Mouse (Mus musculus) liver, adult 2 months (tissue): ENCODE measurements around the gene Atp2c2. TPM values are rescaled to one million over a fixed set of nuclear protein-coding genes. Genes with fewer than 3 reads are reported as not detected.

ENCODE experiments used
- DNase-seq: peaks from one replicate; pipeline ENCODE4 v3.0.0-alpha.2; 2011; ENCODE audit warnings: low read depth, low spot score; ENCODE audit errors: extremely low read depth
- H3K27ac ChIP-seq: fragments of 200-500 bp; replicated peaks from 2 replicates; pipeline ENCODE4 v1.5.1; 2012; ENCODE audit warnings: low read depth, mild to moderate bottlenecking, control low read depth, inconsistent platforms, low read length; ENCODE audit not compliant: insufficient read depth
- H3K27me3 ChIP-seq: fragments of 200-500 bp; 2 replicates; pipeline ENCODE4 v1.6.1; 2012; ENCODE audit warnings: mild to moderate bottlenecking, moderate library complexity, low read length, inconsistent platforms; ENCODE audit not compliant: control insufficient read depth, insufficient read depth
- H3K36me3 ChIP-seq: fragments of 200-500 bp; 2 replicates; pipeline ENCODE4 v1.6.1; 2012; ENCODE audit warnings: low read length, inconsistent platforms; ENCODE audit not compliant: control insufficient read depth, insufficient read depth
- H3K4me1 ChIP-seq: fragments of 200-500 bp; 2 replicates; pipeline ENCODE4 v1.6.1; 2011; ENCODE audit warnings: low read length; ENCODE audit not compliant: control insufficient read depth, insufficient read depth
- H3K4me3 ChIP-seq: fragments of 200-500 bp; 2 replicates; pipeline ENCODE4 v1.5.1; 2011; ENCODE audit warnings: low read depth, mild to moderate bottlenecking, control low read depth, low read length, moderate library complexity; ENCODE audit not compliant: insufficient read depth
- H3K79me2 ChIP-seq: fragments of 200-500 bp; 2 replicates; pipeline ENCODE4 v1.6.1; 2012; ENCODE audit warnings: inconsistent platforms, mild to moderate bottlenecking, low read length, moderate library complexity; ENCODE audit not compliant: control insufficient read depth, insufficient read depth
- H3K9ac ChIP-seq: fragments of 200-500 bp; 2 replicates; pipeline ENCODE4 v1.6.1; 2012; ENCODE audit warnings: low read depth, mild to moderate bottlenecking, control low read depth, inconsistent platforms, low read length
- CTCF ChIP-seq: fragments of 200-500 bp; IDR thresholded peaks from 2 replicates; pipeline ENCODE4 v1.5.1; 2011; ENCODE audit warnings: low read depth, low read length, control low read depth
- POLR2A ChIP-seq: fragments of 200-500 bp; IDR thresholded peaks from 2 replicates; pipeline ENCODE4 v1.6.1; 2011; ENCODE audit warnings: low read length, control low read depth; ENCODE audit not compliant: insufficient read depth; ENCODE audit errors: extremely low read depth
- WGBS: fragments of 180-500 bp; shearing (Covaris S2); methylation state at CpG from one replicate; pipeline ENCODE4 v1.1.7; 2018; 5-methylcytosine and 5-hydroxymethylcytosine counted together
- polyA plus RNA-seq: library from polyadenylated mRNA; depleted of rRNA; stranded (reverse); fragments of >200 nt; gene quantifications from 2 replicates; pipeline ENCODE4 v1.2.3, GENCODE M21; 2012
- total RNA-seq: library from RNA; depleted of rRNA; stranded (reverse); fragments of >200 nt; gene quantifications from 2 replicates; pipeline ENCODE4 v1.2.3, GENCODE M21; 2014

Atp2c2 gene
- total and polyA plus RNA-seq, 2 experiments, result not detected

DNA sequence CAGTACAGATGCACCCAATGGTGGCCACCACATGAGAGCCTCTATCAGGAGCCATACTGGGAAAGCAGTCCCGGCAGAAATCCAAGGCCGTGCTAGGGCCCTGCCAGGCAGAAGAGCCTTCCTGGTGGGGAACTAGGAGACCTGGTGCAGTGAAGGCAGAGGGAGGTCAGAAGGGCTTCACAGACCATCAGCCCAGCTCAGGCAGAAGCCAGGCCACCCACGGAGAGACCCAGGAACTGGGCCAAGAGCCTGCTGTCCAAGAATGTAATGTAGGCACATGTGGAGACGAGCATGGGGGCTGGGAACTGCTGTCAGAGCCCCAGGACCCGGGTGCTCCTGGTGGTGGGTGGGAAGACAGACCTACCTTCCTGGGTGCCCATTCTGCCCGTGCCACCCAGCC lies 34.5 kb upstream of the Atp2c2 start:
- H3K9ac ChIP-seq, result no peak overlapping the region
- DNase-seq, result no peak

GRCm38 (mm10) chr8:119666219-119666951 lies 33.4 kb upstream of the Atp2c2 start, which contains the start of gene Wfdc1:
Gene Wfdc1, plus strand, starts transcription at chr8:119666365.
- H3K27ac ChIP-seq, result no peak within 1 kb of the TSS; the same call in 1 of the 2 replicates
- peak within 1 kb of the TSS; percentile 49 for H3K4me3 ChIP-seq
- no peaks in the 10 kb centered on the region for H3K79me2 ChIP-seq
- TF ChIP-seq CTCF, result no peak
- no peak for TF ChIP-seq POLR2A
- 48% methylated on average over 14 of the region's 14 CpGs for WGBS
- no peak for DNase-seq
- no peaks in the 10 kb centered on the region for H3K36me3 ChIP-seq
- H3K27me3 ChIP-seq, result no peaks in the 10 kb centered on the region
- no peaks in the 10 kb centered on the region for H3K4me1 ChIP-seq
- peak within 1 kb of the TSS; percentile 34 for H3K9ac ChIP-seq

More for the DNA sequence above, 34.5 kb upstream of the Atp2c2 start:
- Histone ChIP-seq H3K4me3 (no peak overlapping the region), H3K79me2 (no peaks in the 10 kb centered on the region), H3K36me3 (no peaks in the 10 kb centered on the region), H3K4me1 (peaks cover 3% of the 10 kb centered on the region; the same call in 1 of the 2 replicates), H3K27ac (no peak overlapping the region; the same call in 1 of the 2 replicates), H3K27me3 (no peaks in the 10 kb centered on the region)
- WGBS, result 69% methylated on average over 6 of the region's 6 CpGs
- no peak for TF ChIP-seq POLR2A
- TF ChIP-seq CTCF, result no peak

DNA sequence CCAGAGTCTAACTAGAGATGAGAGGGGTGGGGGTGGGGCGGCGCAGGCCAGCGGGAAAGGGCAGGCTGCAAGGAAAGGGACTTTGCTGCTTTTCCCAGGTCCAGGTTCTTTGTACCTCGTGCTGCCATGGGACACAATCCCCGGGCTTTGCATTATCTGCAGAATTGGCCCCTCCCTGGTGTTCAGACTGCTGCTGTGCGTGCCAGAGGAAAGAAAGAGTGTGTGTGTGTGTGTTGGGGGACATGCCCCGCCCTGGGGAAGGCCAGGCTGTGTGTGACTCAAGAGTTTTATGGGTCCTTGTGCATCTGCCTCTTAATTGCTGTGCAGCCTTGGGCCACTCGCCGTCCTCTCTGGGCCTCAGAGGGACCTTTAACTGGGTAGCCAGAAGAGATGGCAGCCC lies 31.4 kb upstream of the Atp2c2 start:
- no peaks in the 10 kb centered on the region for H3K27me3 ChIP-seq
- H3K9ac ChIP-seq, result no peak overlapping the region
- no peak overlapping the region for H3K4me3 ChIP-seq
- 59% methylated on average over 9 of the region's 9 CpGs for WGBS
- no peaks in the 10 kb centered on the region for H3K4me1 ChIP-seq
- H3K27ac ChIP-seq, result no peak overlapping the region
- no peak for TF ChIP-seq CTCF
- no peak for TF ChIP-seq POLR2A
- no peak for DNase-seq
- H3K36me3 ChIP-seq, result no peaks in the 10 kb centered on the region
- no peaks in the 10 kb centered on the region for H3K79me2 ChIP-seq

- Histone ChIP-seq H3K4me1 (no peaks in the 10 kb centered on the region), H3K27ac (no peak overlapping the region), H3K27me3 (no peaks in the 10 kb centered on the region), H3K79me2 (no peaks in the 10 kb centered on the region), H3K9ac (no peak overlapping the region), H3K36me3 (no peaks in the 10 kb centered on the region), H3K4me3 (no peak overlapping the region)
- DNase-seq, result no peak
- TF ChIP-seq CTCF, result peak; percentile 70
- no peak for TF ChIP-seq POLR2A
- WGBS, result 37% methylated on average over 12 of the region's 12 CpGs
Observed at GRCm38 (mm10) chr8:119669284-119669683, 30.5 kb upstream of the Atp2c2 start.

GRCm38 (mm10) chr8:119670419-119671091 lies 29.3 kb upstream of the Atp2c2 start:
- H3K9ac ChIP-seq, result 0 out of 2 replicates have a peak overlapping the region, but pooled peaks have one; percentile 10
- H3K36me3 ChIP-seq, result no peaks in the 10 kb centered on the region
- 17% methylated on average over 16 of the region's 16 CpGs for WGBS
- no peak for DNase-seq
- no peaks in the 10 kb centered on the region for H3K4me1 ChIP-seq
- H3K79me2 ChIP-seq, result no peaks in the 10 kb centered on the region
- no peak overlapping the region for H3K27ac ChIP-seq
- H3K4me3 ChIP-seq, result no peak overlapping the region
- no peak for TF ChIP-seq CTCF
- no peaks in the 10 kb centered on the region for H3K27me3 ChIP-seq
